In genomic region chr15:80736553-80736952, GRCm38 (mm10) we compare ENCODE assay signal across 15 mouse cellular contexts. TPM values are rescaled to one million over a fixed set of nuclear protein-coding genes. Genes with fewer than 3 reads are reported as not detected.
DNase-seq lines count a peak whose midpoint lies in the region; ATAC-seq and TF ChIP-seq lines count a peak whose summit lies in the region.
"Had no signal": no experiment of that assay in that cellular context is flagged by ENCODE, and none has a peak within 500 bp of the region (broad histone marks: within the 10 kb centered on the region; RNA-seq: fewer than 3 reads in every experiment).

No protein-coding gene starts in this region.

- no peak overlapping the region for H3K27ac ChIP-seq in hindbrain, postnatal 0 days
- no peak overlapping the region for H3K27ac ChIP-seq in hindbrain, embryonic 10.5 days
- no peak overlapping the region for H3K27ac ChIP-seq in stomach, postnatal 0 days (replicated peaks)
- no peak overlapping the region for H3K27ac ChIP-seq in left cerebral cortex, adult 2 months
- H3K27ac ChIP-seq: lung, embryonic 15.5 days; midbrain, embryonic 10.5 days had no signal

- TF ChIP-seq EP300 in stomach, postnatal 0 days (optimal IDR thresholded peaks at IDR 0.05), result no peak

- no peak overlapping the region for H3K4me2 ChIP-seq in hindbrain, postnatal 0 days (ENCODE audit: low read depth, low read length)
- no peak overlapping the region for H3K4me2 ChIP-seq in stomach, postnatal 0 days (replicated peaks; ENCODE audit: low read depth)
- H3K4me2 ChIP-seq: lung, embryonic 15.5 days had no signal

- no peaks in the 10 kb centered on the region for H3K27me3 ChIP-seq in hindbrain, postnatal 0 days (ENCODE audit: insufficient read depth, low read length)
- no peaks in the 10 kb centered on the region for H3K27me3 ChIP-seq in hindbrain, embryonic 10.5 days (ENCODE audit: insufficient read depth, poor library complexity, severe bottlenecking)
- no peaks in the 10 kb centered on the region for H3K27me3 ChIP-seq in stomach, postnatal 0 days (ENCODE audit: control insufficient read depth, insufficient read depth, low read length)
- H3K27me3 ChIP-seq: lung, embryonic 15.5 days had no signal

- ATAC-seq in hindbrain, postnatal 0 days, result no peak
- no peak for ATAC-seq in stomach, postnatal 0 days (ENCODE audit: low FRiP score, low TSS enrichment)

- DNase-seq in hindbrain, postnatal 0 days (ENCODE audit: low spot score), result peak; percentile 6
- DNase-seq in hindbrain, embryonic 10.5 days (ENCODE audit: low spot score), result no peak
- peak; percentile 18 to 29 for DNase-seq in B cell, adult 2 months
- peak; percentile 35 for DNase-seq in liver
- DNase-seq in stomach, postnatal 0 days (ENCODE audit: low spot score), result no peak
- DNase-seq in ovary, adult 18-20 months (ENCODE audit: low spot score), result no peak
- no peak for DNase-seq in left cerebral cortex, adult 2 months (ENCODE audit: extremely low spot score in 1 of 2, low spot score in 2 of 2)
- no peak for DNase-seq in cerebellum, postnatal 25 days
- DNase-seq: adrenal gland, postnatal 36 days; heart, postnatal 36 days; kidney, adult 8-10 months; layer of hippocampus, adult 9-11 months; retina, postnatal 1 day had no signal

- intact Hi-C loops in left cerebral cortex, adult 2 months (cut with DNase I), result no loop called here

- TF ChIP-seq CTCF in hindbrain, postnatal 0 days (IDR thresholded peaks at IDR 0.05; ENCODE audit: low read depth), result peak; percentile 28
- TF ChIP-seq CTCF in stomach, postnatal 0 days (IDR thresholded peaks at IDR 0.05; ENCODE audit: low read depth), result peak; percentile 44
- TF ChIP-seq CTCF in left cerebral cortex, adult 2 months (IDR thresholded peaks at IDR 0.05), result no peak; the same call in none of the 2 replicates

- 41% methylated on average over 1 of the region's 1 CpGs for WGBS in hindbrain, postnatal 0 days
- 52% methylated on average over 1 of the region's 1 CpGs for WGBS in hindbrain, embryonic 10.5 days
- WGBS in stomach, postnatal 0 days, result 67% methylated on average over 1 of the region's 1 CpGs

- H3K4me3 ChIP-seq in hindbrain, postnatal 0 days (ENCODE audit: low read length), result no peak overlapping the region
- H3K4me3 ChIP-seq in hindbrain, embryonic 10.5 days, result no peak overlapping the region
- H3K4me3 ChIP-seq in stomach, postnatal 0 days (ENCODE audit: low read depth, low read length), result no peak overlapping the region
- H3K4me3 ChIP-seq in left cerebral cortex, adult 2 months, result no peak overlapping the region
- H3K4me3 ChIP-seq: lung, embryonic 15.5 days; midbrain, embryonic 10.5 days had no signal

- no peaks in the 10 kb centered on the region for H3K4me1 ChIP-seq in hindbrain, postnatal 0 days (ENCODE audit: insufficient read depth, low read length)
- H3K4me1 ChIP-seq in hindbrain, embryonic 10.5 days (replicated peaks), result 0 out of 2 replicates have a peak, but pooled peaks cover 4% of the 10 kb centered on the region
- no peaks in the 10 kb centered on the region for H3K4me1 ChIP-seq in stomach, postnatal 0 days (replicated peaks; ENCODE audit: control insufficient read depth, insufficient read depth)

- no peaks in the 10 kb centered on the region for H3K9me3 ChIP-seq in hindbrain, postnatal 0 days (ENCODE audit: low read length)
- no peaks in the 10 kb centered on the region for H3K9me3 ChIP-seq in hindbrain, embryonic 10.5 days
- H3K9me3 ChIP-seq in stomach, postnatal 0 days (ENCODE audit: control insufficient read depth, low read length), result no peaks in the 10 kb centered on the region
- H3K9me3 ChIP-seq: lung, embryonic 15.5 days; midbrain, embryonic 10.5 days had no signal

- no peak overlapping the region for H3K9ac ChIP-seq in hindbrain, postnatal 0 days (replicated peaks; ENCODE audit: low read length)
- H3K9ac ChIP-seq in stomach, postnatal 0 days (ENCODE audit: low read length), result no peak overlapping the region
- H3K9ac ChIP-seq: lung, embryonic 15.5 days had no signal

- no peaks in the 10 kb centered on the region for H3K36me3 ChIP-seq in hindbrain, postnatal 0 days (ENCODE audit: insufficient read depth, low read length)
- no peaks in the 10 kb centered on the region for H3K36me3 ChIP-seq in hindbrain, embryonic 10.5 days
- H3K36me3 ChIP-seq in stomach, postnatal 0 days (ENCODE audit: control insufficient read depth, insufficient read depth, low read length), result no peaks in the 10 kb centered on the region
- H3K36me3 ChIP-seq: lung, embryonic 15.5 days; midbrain, embryonic 10.5 days had no signal

RNA-seq across cellular contexts. Expression of gene Tnrc6b, which starts 25.4 kb away (rescaled TPM):
- total RNA-seq in hindbrain, postnatal 0 days (2014; rRNA removed), result 27.2 and 33.5 TPM in 2 replicates
- 30.8 and 32.2 TPM in 2 replicates for polyA plus RNA-seq in hindbrain, postnatal 0 days (2015; fragmentation: Nextera tagmentation; extraction: Ambion mirVana)
- 42.7 and 43.3 TPM in 2 replicates for polyA plus RNA-seq in hindbrain, embryonic 10.5 days (2016; fragmentation: Nextera tagmentation; extraction: Ambion mirVana)
- 8.5 and 9.4 TPM in 2 replicates for polyA plus RNA-seq in stomach, postnatal 0 days (2015; fragmentation: Nextera tagmentation; extraction: Ambion mirVana)
- total RNA-seq in left cerebral cortex, adult 2 months (2021), result 100 to 1,000 TPM; 118 to 120 TPM

Comparison
In these comparisons a context has a peak if more than half of its experiments do, and no peak if none do; other contexts are left out.
1. DNase-seq: peak in hindbrain, postnatal 0 days (single experiment), B cell, adult 2 months (2 of 2) and liver (single experiment); none in hindbrain, embryonic 10.5 days (single experiment), stomach, postnatal 0 days (single experiment), ovary, adult 18-20 months (single experiment), left cerebral cortex, adult 2 months (0 of 2) and cerebellum, postnatal 25 days (0 of 2).